Mouse (Mus musculus) kidney, adult 18-20 months (tissue): Measurements from ENCODE around the gene Mat2b.

ENCODE experiments used
- DNase-seq: peaks from one replicate; pipeline ENCODE4 v3.0.0; 2021

Gene Mat2b

DNA sequence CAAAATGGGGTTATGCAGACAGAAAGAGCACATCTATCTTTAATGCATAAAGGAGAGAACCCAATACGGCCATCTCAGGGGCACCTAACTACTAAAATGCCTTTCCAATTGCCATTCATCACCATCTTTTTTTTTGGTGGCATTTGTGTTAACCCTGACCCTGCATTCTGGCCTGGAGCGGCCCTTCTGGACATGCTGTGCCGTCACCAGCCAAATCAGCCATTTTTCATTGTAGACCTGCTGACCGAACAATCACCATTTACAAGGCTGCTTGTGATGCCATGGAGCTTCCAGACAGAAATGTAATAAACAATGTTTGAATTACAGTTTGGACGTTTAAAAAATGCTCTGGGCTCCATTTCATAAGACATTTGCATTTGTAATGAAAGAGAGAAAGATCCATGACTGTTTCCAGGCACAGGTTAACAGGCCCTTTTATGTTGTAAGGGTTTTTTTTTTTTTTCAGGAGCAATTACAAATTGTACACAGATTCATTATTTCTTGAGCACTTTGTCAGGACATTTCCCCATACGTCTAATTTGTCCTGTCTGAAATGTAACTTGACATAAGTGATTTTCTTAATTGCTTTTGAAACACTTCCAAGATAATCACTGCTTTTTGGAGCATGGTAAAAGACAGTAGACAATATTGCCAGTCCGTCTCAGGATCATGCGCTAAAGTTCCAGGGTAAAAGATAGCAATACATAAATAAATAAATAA is 45.1 kb downstream of the Mat2b start:
- no peak for DNase-seq

- no peak for DNase-seq
Observed at GRCm38 (mm10) chr11:40647246-40647645, 47.8 kb downstream of the Mat2b start.
